Mouse (Mus musculus) kidney, adult 18-20 months (tissue): ENCODE results near the gene Eif4enif1.
"Not testable (repeated sequence)": the region's sequence is repeated elsewhere in the genome, so short reads cannot be mapped to it uniquely, and the experiment has no call there.

Experiments used
- DNase-seq: peaks from one replicate; pipeline ENCODE4 v3.0.0; 2021

The Eif4enif1 gene

GRCm38 (mm10) chr11:3202231-3202701 lies at the start of gene Eif4enif1:
Gene Eif4enif1 (plus strand): TSS chr11:3202392.
- peak; percentile 97 for DNase-seq

DNA sequence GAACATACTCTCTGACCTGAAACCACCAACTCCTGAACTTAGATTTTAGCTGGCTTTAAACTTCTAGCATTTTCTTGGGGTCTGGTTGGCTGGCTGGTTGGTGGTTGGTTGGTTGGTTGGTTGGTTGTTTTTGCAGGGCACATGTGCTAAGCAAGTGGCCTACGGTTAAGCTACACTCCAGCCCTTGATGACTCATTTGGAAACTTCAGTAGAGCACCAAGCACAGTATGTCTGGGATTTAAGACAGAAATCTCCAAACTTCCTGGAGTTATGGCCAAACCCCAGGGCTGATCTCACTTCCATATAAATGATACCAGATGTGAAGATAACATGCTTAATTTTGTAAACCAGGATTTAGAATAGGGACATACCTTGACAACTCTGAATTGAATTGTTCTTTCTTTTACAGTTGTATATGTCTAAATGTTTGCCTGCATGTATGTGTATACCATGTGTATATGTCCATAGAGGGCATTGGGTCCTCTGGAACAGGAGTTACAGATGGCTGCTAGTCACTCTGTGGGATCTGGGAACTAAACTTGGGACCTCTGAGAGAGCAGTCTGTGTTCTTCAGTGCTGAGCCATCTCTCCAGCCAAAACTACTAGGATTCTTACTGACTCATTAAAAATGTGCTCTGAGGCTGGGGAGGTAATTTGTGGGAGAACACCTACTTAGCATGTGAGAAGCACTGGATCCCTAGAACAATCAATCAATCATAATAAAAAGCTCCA lies 48.4 kb upstream of the Eif4enif1 start:
- DNase-seq, result peak; percentile 70

DNA sequence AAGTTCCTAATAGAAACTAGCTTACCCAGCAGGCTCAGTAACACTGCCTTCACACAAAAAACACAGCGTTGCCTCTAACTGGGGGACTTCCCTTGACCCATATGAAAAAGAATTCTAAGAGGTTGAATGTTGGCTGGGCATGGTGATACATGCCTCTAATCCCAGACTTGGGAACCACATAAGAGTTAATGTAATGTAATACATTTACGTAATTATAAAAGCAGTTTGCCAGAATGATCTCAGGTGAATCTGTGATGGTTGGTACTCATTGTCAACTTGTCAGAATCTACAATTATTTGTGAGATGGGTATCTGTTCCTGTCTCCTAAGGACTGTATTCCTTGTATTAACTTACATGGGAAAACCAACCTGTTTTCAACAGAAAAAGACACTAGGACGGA lies 45.2 kb upstream of the Eif4enif1 start:
- not testable (repeated sequence) for DNase-seq

GRCm38 (mm10) chr11:3157996-3158395 lies 44.2 kb upstream of the Eif4enif1 start:
- not testable (repeated sequence) for DNase-seq

GRCm38 (mm10) chr11:3158800-3159199 lies 43.4 kb upstream of the Eif4enif1 start:
- DNase-seq, result not testable (repeated sequence)

- DNase-seq, result peak; percentile 71
Observed at GRCm38 (mm10) chr11:3161370-3161769, 40.8 kb upstream of the Eif4enif1 start.

DNA sequence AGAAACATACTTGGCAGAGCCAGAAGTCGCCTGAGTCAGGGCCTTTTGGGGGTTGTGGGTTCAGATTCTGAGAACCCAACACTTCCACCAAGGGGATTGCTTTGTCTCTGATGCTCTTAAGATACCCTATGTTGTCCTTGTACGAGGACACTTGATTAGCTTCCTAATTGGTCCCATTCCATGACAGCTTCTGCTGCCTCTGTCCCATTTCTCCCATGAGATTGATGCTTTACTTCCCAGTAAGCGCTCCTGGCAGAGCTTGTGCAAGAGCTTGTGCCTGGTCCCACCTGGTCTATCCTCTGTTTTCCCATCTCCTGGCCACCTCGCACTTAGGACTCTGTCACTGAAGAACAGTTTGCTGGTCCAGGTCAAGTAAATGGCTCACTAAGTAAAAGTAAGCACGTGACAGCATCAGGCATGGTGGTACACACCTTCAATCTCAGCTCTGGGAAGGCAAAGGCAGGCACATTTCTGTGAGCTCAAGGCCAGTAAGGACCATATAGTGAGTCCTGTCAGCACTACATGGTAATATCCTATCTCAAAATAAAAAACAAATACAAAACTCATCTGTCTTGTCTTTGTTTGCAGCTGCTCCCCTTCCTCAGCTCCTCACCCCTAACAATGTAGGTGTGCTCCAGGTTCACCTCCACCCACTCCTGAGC lies 39.8 kb upstream of the Eif4enif1 start:
- peak; percentile 90 for DNase-seq

- not testable (repeated sequence) for DNase-seq
Observed at GRCm38 (mm10) chr11:3163122-3163521, 39.1 kb upstream of the Eif4enif1 start.

DNA sequence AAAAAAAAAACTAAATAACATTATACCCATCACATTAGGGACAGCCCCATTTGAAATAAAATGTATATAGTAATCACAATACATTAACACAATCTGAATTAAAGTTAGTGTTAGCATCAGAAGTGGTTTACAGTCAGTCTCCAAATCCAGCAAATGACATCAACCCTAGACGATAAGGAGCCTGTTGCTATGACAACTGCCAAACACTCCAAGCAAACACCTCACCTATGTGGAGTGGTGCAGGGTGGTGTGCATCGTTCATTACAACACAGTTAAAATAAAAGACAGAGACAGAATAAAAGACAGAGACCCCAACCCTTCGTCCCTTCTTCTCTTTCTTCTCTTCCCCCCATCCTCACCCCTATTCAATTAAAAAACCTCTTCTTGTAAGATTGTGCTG lies 38.5 kb upstream of the Eif4enif1 start:
- not testable (repeated sequence) for DNase-seq

DNA sequence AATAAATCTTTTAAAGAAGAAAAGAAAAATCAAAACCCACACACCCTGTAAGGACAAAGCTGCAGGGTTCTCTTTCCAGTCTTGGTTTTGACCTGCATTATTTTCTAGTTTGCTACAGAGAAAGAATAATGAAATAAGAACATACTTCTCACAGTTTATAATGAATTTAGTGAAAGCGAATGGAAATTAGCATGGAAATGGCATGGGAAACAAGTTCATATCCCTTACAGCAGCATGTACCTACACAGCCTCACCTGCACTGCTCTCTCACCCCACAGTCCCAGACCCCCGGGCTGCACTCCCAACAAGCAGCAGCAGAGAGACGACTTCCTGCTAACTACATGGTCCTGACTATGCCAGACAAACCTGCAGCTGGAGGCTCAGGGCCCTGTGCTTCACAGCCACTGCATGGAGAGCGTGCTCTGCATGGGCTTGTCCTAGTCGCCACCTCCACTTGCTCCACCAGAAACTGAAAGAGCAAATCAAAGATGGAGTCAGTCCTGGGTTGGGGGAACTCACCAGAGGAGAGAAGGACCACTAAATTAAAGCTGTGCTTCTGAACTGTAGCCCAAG lies 36.9 kb upstream of the Eif4enif1 start:
- not testable (repeated sequence) for DNase-seq

DNA sequence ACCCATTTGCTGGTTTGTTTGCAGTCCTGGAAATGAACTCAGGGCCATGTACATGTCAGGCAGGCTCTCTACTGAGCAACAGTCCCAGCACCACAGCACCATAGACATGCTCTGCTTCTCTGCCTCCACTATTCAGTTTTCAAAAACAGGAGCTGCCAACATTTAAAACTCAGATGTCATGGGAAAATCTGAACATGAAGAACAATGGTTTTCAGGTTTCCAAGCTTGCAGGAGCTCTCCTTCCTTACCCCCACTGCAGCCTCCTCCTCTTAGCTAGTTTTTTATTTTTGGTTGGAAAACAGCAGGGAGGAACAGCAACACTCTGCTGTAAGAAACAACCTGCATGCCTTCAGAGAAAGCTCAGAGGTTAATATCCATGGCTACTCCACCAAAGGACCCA lies 35.9 kb upstream of the Eif4enif1 start:
- not testable (repeated sequence) for DNase-seq

DNA sequence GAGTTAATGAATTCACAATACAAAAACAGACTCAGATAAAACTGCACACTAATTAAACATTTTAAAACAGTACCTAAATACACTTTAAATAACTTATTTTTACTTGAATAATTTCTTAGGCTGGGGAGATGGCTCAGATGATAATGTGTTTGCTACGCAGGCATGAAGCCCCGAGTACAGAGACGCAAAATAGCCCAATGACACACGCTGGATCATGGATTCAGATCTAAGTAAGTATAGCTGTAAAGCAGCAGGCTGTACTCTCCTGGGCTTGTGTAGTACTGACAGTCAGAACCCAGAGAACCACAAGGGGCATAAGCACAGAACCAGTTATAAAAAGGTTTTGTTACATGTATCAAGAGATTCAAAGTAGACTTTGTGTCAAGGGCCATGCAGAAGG lies 35.1 kb upstream of the Eif4enif1 start:
- not testable (repeated sequence) for DNase-seq

- peak; percentile 72 for DNase-seq
Observed at GRCm38 (mm10) chr11:3167571-3168001, 34.6 kb upstream of the Eif4enif1 start.

DNA sequence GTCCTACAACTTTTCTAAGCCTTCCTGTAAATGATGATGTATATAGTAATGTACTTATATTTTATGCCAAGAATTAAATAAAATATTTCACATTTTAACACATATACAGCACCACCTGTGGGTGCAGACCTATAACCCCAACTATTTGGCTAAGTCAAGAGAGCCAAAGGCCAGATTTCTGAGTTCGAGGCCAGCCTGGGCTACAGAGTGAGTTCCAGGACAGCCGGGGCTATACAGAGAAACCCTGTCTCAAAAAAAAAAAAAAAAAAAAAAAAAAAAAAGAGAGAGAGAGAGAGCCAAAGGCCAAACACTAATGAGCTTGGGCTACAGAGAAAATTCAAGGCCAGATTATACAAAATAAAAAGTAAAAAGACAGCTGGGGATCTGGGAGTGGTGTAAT lies 33.1 kb upstream of the Eif4enif1 start:
- peak; percentile 52 for DNase-seq

DNA sequence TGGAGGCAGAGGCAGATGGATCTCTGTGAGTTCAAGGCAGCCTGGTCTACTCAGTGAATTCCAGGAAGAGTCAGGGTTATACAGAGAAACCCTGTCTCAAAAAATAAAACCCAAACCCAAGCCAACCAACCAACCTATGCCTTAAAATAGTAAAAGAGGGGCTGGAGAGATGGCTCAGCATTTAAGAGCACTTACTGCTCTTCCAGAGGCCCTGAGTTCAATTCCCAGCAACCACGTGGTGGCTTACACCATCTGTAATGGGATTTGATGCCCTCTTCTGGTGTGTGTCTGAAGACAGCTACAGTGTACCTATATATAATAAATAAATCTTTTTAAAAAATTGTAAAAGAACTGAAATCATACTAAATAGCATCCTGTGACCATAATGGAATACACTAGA lies 30.3 kb upstream of the Eif4enif1 start:
- peak; percentile 58 for DNase-seq

DNA sequence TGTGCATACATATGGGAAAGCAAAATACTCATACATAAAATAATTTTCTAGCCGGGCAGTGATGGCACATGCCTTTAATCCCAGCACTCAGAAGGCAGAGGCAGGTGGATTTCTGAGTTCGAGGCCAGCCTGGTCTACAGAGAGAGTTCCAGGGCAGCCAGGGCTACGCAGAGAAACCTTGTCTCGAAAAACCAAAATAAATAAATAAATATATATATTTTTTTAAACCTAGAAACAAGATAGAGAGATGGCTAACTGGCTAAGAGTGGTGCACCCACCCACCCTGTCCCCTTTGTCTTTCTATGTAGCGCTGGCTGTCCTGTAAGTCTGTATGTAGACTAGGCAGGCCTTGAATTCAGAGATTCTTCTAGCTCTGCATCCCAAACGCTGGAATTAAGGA lies 29.7 kb upstream of the Eif4enif1 start:
- not testable (repeated sequence) for DNase-seq

GRCm38 (mm10) chr11:3173425-3174318 lies 28.5 kb upstream of the Eif4enif1 start:
- DNase-seq, result peak; percentile 72

- not testable (repeated sequence) for DNase-seq
Observed at GRCm38 (mm10) chr11:3178968-3179725, 23.0 kb upstream of the Eif4enif1 start.

DNA sequence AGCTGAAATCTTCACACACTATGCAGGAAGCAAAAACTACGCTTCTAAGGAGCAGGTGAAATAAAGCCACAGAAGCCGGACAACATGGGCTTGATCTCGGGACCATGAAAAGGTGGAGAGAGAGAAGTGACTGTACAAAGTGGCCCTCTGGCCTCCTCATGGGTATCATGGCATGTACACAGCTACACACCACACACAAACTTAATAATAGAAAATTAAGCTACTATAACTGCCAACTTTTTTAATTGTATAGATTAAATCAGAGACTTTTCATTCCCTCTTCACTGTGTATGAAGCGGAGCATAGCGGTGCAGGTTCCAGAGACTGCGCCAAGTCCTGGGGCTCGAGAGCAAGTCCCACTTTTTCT lies 22.5 kb upstream of the Eif4enif1 start:
- peak; percentile 46 for DNase-seq

DNA sequence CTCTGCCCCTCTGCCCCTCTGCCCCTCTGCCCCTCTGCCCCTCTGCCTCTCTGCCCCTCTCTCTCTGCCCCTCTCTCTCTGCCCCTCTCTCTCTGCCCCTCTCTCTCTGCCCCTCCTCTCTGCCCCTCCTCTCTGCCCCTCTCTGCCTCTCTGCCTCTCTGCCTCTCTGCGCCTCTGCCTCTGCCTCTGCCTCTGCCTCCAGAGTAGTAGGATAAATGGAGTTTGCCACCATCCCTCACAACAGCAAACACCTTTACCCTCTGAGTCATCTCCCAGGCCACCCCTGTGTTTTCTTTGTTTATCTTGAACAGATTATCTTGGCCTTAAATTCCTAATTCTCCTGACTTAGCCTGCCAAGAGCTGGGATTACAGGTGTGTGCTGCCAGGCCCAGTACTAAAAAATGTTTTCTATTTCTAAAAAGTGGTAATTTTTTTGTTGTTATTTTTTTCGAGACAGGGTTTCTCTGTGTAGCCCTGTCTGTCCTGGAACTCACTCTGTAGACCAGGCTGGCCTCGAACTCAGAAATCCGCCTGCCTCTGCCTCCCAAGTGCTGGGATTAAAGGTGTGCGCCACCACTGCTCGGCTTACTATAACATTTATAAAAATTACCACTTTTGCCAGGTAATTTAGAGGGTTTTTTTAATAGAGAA lies 21.6 kb upstream of the Eif4enif1 start:
- peak; percentile 16 for DNase-seq

GRCm38 (mm10) chr11:3181250-3181649 lies 20.9 kb upstream of the Eif4enif1 start:
- DNase-seq, result peak; percentile 75
